Mouse (Mus musculus): ENCODE results near the gene Arhgap28.

The Arhgap28 gene

DNA sequence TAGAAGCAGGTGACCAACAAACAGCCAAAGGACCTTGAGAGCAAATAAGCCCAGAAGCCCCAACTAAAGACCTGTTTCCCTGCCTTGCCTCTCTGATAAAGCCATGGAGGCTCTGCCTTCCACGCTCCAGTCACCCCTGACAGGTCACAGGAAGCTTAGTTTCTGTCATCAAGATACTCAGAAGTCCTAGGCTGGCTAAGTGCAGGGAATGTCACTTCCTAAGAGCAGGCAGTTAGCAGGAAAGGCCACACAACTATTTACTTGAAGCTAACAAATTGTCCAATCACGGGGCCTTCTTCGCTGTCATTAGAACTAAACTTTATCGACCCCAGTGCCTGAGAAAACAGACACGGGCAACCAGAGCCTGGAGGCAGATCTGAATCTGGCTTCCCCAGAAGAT is 14.2 kb downstream of the Arhgap28 start:
- DNase-seq (ENCODE audit: low spot score): peak; percentile 38

DNA sequence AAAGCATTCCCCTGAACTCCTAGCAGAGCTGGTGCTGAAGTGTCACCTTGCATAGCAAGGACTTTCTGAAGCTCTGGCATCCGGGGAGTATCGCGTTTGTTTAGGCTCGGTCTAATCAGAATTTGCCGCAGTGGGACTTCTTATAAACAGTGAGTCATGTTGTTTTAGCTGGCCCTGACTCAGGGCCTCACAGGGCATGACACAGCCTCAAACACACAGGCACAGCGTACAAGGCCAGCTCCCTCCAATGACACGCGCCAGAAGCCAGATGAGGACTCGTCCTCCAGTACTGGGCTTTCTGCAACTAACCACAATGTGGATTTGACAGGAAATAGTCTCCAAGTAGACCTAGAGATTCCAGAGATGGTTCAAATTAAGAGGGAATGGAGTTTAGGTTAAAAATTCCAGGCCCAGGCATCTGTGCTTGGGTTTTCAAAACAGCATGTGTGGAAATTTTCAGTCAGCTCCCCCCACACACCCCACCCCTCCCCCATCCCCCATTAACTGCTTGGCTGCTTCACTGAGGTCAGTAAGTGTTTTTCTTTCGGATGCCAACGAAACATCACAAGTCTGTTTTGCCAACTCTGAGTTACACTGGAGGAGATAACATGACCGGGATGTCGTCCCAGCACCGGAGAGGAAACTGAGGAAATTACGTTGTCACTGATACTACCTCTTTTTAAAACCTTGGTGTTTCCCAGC is 14.8 kb downstream of the Arhgap28 start:
- DNase-seq (ENCODE audit: low spot score): peak; percentile 81

DNA sequence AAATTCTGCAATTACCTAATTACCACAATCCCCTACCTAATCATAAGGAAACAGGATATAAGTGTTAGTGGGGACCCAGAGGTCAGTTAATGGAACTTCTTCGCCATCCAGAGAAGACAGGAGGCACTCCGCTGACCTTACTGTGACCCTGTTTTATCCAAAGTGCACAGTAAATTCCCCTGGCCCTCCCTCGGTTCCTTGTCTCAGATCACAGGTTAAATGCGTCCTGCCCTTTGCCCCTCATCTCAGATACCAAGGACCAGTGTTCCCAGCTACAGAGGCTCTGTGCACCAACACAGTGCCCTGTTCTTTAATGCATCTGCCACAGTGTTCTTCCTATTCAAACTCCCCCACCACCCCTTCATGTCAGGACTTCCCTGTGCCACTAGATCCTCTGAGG is 18.4 kb downstream of the Arhgap28 start:
- peak; percentile 61 for DNase-seq (ENCODE audit: low spot score)

DNA sequence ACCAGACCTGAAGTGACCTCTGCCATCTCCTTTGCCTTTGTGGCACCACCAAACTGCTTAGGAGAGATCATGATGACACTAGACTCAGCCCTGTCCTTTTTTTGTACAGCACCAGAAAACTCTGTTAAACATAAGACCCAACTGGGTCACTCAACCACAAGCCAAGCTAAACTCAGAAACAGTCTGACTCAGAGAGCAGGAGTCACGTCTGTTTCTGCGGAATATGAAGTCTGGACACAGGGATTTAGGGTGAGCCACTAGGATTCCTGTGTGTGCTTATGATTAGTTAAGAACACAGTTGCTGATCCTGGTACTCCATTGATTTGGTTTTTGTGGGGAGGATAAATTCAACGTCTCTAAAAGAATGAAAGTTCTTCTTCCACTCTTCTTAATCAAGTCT is 23.3 kb downstream of the Arhgap28 start:
- DNase-seq (ENCODE audit: low spot score): no peak

DNA sequence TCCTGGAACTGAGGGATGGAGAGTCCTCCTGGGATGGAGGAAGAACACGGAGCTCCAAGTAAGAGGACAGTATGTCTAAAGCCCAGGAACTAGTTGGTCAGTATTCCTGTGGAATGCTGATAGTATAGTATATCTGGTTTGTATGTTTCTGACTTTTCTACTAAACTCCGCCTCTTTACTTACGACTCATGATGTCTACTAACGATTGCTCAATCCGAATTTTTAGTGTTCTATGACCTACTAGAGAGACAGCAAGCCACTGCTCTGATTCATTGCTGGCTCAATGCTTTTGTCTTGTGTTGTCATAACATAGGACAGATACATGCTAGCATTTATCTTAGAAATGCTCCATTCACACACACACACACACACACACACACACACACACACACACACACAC is 24.7 kb downstream of the Arhgap28 start:
- no peak for DNase-seq (ENCODE audit: low spot score)

DNA sequence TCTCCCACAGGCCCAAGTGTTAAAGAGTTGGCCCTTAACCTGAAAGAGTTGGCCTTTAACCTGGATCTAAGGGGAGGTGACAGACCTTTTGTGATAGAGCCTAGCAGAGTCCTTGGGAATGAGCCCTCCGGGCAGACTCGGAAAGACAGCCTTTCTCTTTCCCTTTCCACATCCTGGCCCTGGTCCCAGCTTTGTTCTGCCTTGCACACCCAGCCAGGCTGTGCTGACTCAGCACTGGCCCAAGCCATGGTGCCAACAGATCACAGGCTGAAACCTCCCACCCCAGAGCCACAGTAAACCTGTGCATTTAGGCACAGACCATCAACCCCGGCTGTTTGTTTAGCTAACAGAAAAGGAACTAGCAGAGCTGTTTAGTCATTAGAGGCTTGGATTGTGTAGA is 25.1 kb downstream of the Arhgap28 start:
- no peak for DNase-seq (ENCODE audit: low spot score)

DNA sequence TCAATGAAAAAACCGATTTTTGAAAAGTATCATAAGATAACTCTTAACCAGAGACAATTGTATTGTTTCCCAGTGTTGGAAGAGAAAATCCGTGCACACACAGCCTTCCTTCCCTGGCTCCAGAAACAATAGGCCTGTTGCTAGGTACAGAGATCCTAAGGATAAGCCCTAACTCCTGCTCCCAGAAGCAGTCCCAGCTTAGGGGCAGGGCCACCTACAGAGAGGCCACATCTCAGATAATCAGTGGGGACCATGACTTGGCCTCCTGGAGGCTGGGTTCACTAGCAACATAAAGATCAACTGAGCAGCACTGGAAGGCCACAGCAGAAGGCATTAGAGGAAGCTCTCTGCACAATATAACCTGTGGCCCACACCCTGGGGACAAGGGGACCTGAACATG is 27.5 kb downstream of the Arhgap28 start:
- DNase-seq (ENCODE audit: low spot score): no peak

DNA sequence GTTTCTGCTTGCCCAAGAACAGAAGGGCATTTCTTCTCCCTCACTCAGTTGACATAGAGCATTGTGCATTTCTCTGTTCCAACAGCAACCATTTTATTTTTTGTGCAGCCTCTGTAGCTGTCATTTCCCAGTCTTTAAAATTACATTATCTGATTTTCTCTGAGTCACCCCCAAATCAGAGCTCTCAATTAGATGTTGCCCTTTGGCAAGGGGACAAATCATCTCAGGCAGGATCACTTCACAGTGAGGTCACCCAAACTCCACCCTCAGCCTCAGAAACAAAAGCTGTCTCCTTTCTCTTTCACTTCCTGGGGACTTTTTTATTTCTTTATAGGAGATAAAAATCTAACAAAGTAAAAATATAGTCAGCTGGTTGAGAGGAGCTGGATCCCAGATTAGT is 27.9 kb downstream of the Arhgap28 start:
- DNase-seq (ENCODE audit: low spot score): no peak

DNA sequence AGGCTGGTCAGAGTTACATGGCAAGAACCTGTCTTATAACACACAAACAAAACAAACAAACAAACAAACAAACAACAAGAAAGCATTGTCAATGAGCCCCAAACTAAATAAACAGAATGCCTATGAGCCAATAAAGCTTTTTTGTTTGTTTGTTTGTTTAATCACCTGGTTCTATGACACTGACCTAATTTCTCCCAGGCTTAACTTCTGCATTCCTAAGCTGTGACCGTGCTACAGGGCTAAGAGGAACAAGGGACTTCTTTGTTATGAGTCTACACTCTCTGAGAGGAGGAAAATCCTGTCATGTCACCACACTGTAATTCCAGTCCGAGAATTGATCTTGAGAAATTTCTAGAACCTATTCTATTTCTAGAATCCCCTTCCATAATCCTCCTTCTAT is 29.2 kb downstream of the Arhgap28 start:
- DNase-seq (ENCODE audit: low spot score): no peak

DNA sequence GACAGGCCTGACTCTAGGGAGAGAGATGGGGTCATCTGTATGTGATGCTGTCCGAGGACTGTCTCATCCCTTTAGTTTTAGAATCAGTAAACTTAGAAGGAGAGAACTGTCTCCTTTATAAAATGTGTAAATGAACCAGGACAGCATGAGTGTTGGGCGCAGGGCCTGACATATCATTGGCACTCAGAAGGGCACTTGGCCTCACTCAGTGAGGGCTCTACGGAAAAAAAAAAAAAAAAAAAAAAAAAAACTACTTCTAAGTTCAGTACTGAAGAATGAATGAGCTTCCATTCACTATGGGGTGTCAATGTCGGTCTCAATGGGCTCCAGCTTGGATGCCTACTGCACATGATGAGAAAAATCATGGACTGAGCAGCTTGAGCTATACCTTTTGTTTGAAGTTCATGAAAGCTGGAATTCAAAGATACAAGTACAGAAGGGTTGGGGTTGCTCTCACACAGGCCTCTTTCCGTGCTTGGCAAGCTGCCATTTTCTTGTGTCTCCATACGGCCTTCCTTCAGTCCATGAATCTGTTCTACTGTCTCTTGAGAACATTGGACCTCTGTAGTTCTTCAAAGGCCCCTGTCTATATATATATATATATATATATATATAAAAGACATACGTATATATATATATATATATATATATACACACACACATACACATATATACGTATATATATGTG is 36.9 kb downstream of the Arhgap28 start:
- DNase-seq (ENCODE audit: low spot score): no peak

DNA sequence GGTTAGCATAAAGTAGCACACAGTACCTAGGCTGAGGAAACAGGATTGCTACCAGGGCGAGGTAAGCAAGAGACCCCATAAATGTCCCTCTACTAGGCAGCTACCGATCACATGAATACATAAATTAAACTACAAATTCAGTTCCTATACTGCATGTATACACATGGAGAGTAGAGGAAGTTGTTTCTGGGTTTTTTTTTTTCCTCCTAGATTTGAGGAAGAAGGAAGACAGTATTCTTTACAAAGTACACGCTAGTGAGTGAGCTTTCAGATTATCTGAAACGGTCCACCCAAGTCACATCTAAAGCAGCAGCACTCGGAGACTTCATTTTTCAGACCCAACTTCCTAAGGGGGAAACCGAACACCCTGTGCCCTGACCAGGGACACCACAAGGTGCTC is 41.1 kb downstream of the Arhgap28 start:
- DNase-seq (ENCODE audit: low spot score): no peak

DNA sequence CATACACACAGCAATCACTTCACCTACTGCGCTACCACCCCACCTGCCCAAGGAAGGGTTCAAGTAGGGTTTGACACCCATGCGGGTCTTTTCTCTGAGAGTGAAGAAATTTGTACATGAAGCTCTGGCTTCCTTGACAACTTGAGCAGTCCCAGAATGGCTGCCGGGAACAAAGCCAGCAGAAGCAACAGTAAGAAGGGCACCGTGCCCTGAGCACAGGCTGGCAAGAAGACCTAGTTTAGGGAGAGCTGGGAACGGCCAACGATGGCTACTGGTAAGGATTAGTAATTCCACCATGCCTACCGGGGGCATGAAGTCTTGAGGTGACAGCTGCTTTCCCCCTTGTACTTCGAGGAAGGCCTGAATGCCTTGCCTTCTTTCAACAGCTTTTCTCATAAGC is 41.9 kb downstream of the Arhgap28 start:
- no peak for DNase-seq (ENCODE audit: low spot score)

DNA sequence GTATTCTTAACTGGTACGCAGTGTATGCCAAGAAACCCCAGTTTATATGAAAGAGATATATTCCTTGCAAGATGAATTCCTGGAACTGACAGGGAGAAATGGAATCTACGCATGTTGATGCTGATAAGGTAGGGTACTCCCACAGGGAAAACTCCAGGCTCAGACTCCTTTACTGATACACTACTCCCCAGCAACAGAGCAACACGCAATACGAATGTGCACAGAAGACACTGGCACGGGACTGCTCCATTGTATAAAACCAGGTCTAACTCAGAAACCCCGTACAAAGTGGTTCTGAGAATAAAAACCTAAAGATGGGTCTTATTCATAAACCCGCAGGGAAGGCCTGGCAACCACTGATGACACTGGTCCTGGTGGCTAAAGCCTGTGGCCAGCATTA is 45.0 kb downstream of the Arhgap28 start:
- DNase-seq (ENCODE audit: low spot score): no peak

DNA sequence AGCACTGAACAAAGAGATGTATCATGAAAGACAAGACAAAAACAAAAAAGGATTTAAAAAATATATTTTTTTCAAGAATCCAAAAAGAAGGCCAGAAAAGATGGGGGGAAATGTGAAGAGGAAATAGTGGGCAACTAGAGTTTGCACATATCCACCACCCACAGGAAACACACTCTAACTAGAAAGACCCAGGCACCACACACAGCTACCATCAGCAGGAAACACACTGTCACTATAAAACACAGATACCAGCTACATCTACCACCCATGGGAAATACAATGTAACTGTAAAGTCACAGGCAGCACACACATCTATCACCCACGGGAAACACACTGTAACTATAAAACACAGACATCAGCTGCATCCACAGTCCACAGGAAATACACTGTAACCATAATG is 46.3 kb downstream of the Arhgap28 start:
- DNase-seq (ENCODE audit: low spot score): no peak

DNA sequence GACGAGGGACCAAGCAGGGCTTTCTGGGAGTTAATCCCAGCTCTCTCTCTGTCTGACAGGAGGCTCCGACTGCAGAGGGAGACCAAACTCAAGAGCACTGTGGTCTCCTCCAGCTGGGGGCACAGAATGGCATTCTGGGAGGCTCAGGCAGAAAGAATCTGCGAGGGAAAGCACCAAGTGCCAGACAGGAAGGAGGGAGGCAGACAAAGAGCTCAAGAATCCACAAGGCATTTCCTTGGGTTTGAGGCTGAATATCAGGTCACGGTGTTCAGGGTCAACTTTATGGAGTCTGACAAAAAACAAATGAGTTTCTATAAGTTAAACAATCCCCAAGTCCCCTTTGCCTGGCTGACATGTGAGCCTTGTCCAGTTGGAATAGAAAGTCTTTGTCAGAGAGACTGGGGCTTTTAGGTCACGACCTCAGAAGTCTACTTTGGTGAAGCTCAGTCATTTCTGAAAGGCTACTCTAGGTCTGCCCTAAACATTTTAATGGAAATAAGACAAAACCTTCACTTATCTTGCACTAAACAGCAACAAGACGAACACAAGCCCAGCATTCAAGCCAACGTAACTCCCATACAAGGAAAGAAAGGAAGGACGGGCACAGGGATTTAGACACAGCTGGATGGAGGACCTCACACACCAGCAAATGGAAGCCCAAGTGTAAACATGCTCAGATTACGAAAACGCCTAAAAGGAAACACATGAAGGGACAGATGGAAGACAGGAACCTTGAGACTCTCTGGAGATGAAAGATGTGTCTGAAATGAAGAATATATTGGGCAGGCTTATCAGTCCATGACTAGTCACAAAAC is 47.8 kb downstream of the Arhgap28 start:
- DNase-seq (ENCODE audit: low spot score): peak; percentile 76

DNA sequence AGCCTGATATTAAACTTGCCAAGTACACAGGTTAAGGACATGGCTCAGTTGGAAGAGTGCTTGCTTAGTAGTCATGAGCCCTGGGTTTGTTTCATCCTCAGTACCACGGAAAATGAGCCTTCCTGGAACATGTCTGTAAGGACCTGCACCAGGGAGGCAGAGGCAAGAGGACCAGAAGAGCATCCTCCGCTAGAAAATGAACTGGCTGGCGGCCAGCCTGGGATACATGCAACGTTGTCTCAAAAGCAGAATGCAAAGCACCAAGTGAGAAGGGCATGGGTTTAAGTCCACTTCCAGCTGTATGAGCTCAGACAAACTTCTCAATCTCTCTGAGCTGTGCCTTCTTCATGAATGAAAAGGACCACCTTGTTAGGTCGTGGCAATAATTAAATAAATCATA is 49.0 kb downstream of the Arhgap28 start:
- DNase-seq (ENCODE audit: low spot score): no peak

DNA sequence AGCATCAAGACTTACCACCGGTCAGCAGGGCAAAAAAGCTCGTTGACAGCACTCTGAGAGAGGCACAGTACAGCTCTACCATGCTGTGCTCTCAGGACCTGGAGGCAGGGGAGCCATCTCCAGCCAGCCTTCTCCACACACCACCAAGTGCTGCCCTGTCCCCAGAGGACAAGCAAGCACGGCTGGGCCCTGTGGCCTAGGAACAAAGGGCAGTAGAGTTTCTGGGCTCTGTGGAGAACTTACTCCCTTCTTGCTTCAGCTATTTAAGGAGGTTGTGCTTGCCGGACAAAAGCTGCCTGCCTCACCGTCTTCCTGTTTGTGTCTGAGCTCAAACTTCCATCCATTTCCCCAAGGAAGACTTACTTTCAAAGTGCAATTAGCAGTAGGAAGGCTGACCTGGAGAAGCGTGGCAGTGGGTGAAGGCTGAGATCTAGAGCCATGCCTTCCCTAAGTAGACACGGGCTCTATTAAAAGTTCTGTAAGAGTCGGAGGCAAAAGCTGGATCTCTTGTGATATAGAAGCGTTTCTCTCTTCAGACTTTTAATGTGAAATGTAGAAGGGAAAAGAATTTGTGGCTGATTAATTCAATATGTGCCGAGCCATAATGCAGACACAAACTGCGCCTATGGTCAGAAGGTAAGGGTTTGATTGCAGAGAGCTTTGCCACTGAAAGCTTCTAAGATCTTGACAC is 53.3 kb downstream of the Arhgap28 start:
- peak; percentile 78 for DNase-seq (ENCODE audit: low spot score)

DNA sequence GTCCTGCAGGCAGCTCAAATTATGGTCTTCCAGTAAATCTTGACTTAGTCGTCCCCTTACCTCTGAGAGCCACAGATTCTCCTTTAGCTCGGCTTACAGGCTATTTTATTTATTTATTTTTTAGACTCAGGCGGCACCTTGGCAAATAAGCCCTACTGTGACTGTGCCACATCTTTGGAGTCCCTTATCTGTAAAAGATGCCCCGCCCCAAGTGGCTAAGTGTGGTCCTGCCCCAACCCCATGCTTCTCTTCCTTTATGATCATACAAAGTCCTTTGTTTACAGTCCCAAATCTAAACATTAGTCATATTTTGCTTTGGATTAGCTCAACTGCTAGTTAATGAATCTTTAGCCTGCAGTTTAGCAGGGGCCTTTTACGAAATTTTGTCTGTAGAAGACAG is 55.3 kb downstream of the Arhgap28 start:
- DNase-seq (ENCODE audit: low spot score): no peak

DNA sequence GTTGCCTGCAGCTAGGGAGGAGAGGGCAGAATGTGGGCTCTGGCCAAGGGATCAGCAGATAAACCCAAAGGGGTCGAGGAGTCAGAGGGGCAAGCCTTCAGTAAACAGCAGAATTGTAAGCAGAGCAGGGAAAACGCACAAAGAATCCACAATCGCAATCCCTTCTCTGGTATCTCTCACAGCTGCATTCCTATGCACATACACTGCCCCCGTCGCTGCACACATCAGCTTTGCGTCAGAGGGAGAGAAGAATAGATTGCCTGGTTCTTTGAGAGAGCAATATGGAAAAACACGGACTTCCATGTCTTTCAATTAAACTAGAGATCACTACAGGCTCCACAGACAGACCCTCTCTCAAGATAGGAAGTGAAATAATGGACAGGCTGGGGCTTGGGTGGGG is 58.5 kb downstream of the Arhgap28 start:
- DNase-seq (ENCODE audit: low spot score): no peak

DNA sequence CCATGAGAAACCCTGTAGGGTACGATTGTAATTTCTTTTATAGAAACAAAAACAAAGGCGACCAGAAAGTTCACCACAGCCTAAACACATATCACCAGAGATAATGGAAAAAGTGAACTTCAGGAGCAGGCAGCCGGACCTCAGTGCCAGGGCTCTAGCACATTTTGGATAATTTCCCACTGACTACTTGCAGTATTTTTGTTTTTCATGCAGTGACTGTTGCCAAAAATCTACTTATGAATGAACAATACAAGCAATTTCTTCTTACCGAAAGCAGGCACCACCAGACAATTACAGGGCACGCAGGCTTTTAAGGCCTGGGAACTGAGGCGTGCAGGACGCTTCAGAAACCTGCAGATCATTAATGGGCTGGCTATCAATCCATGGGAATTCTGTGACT is 59.7 kb downstream of the Arhgap28 start:
- DNase-seq (ENCODE audit: low spot score): no peak

DNA sequence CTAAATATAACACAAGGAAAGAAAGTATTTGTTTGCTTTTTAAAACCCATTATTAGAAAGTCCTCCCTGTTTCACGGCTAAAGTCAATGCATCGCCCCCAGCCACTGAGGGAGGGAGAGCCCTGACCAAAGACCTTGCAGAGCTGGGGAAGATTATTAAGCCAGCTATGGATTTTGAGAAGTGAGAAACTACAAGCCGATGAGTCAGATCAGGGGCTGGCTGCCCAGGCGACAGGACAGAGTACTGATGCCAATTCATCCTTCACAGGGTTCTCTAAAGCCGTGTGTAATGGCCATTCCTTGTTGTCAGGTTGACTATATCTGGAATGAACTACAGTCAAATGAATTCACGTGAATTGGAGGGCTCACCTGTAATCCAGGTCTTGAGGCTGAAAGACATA is 62.9 kb downstream of the Arhgap28 start:
- DNase-seq (ENCODE audit: low spot score): no peak

DNA sequence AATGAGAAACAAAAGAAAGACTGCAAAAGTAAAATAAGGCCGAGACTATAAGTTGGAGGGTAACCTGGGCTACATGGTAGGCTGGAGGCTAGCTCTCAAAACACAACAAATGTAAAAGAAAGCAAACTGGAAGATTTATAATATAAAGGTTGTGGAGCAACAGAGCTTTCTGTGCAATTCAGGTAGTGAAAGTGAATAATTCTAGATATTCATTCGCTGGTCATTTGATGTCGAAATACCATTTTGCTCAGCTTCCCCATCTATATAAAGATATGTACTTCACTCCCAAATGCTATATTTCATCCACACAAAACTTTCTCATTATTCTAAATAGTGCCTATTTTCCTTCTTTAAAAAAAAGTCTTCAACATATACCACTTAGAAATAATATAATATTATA is 66.9 kb downstream of the Arhgap28 start:
- DNase-seq (ENCODE audit: low spot score): no peak

DNA sequence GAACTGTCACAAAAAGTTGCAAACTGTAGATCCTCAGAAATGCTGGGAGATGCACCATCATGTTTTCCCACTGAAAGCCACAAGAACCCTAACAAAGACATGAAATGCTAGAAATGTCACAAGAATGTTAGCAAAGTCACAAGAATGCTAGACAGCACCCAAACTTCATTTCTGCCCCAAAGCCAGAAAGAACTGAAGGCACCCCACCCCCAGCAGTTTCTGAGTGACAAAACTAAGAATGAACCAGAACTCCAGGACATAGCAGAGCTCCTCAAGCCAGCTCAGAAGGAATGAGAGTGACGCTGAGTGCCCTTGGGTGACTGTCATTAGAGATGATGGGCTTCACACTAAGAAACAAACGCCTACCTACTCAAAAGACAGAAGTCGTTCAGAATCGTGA is 68.4 kb downstream of the Arhgap28 start:
- no peak for DNase-seq (ENCODE audit: low spot score)
